ENCODE assay signal across 9 mouse cellular contexts in genomic region chr8:122834971-122835370, GRCm38 (mm10). TPM values are rescaled to one million over a fixed set of nuclear protein-coding genes. Genes with fewer than 3 reads are reported as not detected.
DNase-seq lines count a peak whose midpoint lies in the region; ATAC-seq lines count a peak whose summit lies in the region.
"Had no signal": no experiment of that assay in that cellular context is flagged by ENCODE, and none has a peak within 500 bp of the region (broad histone marks: within the 10 kb centered on the region; RNA-seq: fewer than 3 reads in every experiment).

No protein-coding gene starts in this region.

- no peaks in the 10 kb centered on the region for H3K27me3 ChIP-seq in forebrain, embryonic 15.5 days
- no peaks in the 10 kb centered on the region for H3K27me3 ChIP-seq in hindbrain, embryonic 11.5 days (ENCODE audit: control insufficient read depth, insufficient read depth, low read length)

- DNase-seq in Muller cell, postnatal 12 days (ENCODE audit: inconsistent ontology term): peak; percentile 59
- DNase-seq in hindbrain, embryonic 11.5 days (ENCODE audit: low spot score): peak; percentile 87
- peak; percentile 51 to 81 for DNase-seq in layer of hippocampus, postnatal 25 days (ENCODE audit: extremely low spot score in 1 of 2, low spot score in 1 of 2)
- peak; percentile 74 for DNase-seq in lung, postnatal 25 days (ENCODE audit: low spot score)
- DNase-seq in right cerebral cortex, postnatal 4 days: peak; percentile 74
- peak; percentile 47 for DNase-seq in yolk sac, embryonic 10.5 days (ENCODE audit: low spot score)

- no peaks in the 10 kb centered on the region for H3K9me3 ChIP-seq in forebrain, embryonic 15.5 days
- H3K9me3 ChIP-seq in hindbrain, embryonic 11.5 days (ENCODE audit: control insufficient read depth, low read length): no peaks in the 10 kb centered on the region
- H3K9me3 ChIP-seq: neural tube, embryonic 13.5 days had no signal

- H3K4me1 ChIP-seq in forebrain, embryonic 15.5 days: peaks cover 3% of the 10 kb centered on the region; the same call in 1 of the 2 replicates
- H3K4me1 ChIP-seq in hindbrain, embryonic 11.5 days (replicated peaks; ENCODE audit: control insufficient read depth, insufficient read depth, low read length): no peaks in the 10 kb centered on the region
- H3K4me1 ChIP-seq: neural tube, embryonic 13.5 days had no signal

- H3K9ac ChIP-seq in forebrain, embryonic 15.5 days (replicated peaks): no peak overlapping the region
- no peak overlapping the region for H3K9ac ChIP-seq in hindbrain, embryonic 11.5 days (ENCODE audit: low read depth, low read length)
- H3K9ac ChIP-seq: neural tube, embryonic 13.5 days had no signal

- 33% methylated on average over 8 of the region's 8 CpGs for WGBS in forebrain, embryonic 15.5 days
- 29% methylated on average over 8 of the region's 8 CpGs for WGBS in hindbrain, embryonic 11.5 days

- H3K4me2 ChIP-seq in forebrain, embryonic 15.5 days (replicated peaks): no peak overlapping the region
- H3K4me2 ChIP-seq in hindbrain, embryonic 11.5 days (replicated peaks; ENCODE audit: low read depth, low read length): no peak overlapping the region
- H3K4me2 ChIP-seq: neural tube, embryonic 13.5 days had no signal

- H3K4me3 ChIP-seq in forebrain, embryonic 15.5 days: no peak overlapping the region
- no peak overlapping the region for H3K4me3 ChIP-seq in hindbrain, embryonic 11.5 days (ENCODE audit: low read depth, low read length)
- H3K4me3 ChIP-seq: neural tube, embryonic 13.5 days had no signal

- no peak overlapping the region for H3K27ac ChIP-seq in forebrain, embryonic 15.5 days (replicated peaks)
- H3K27ac ChIP-seq in hindbrain, embryonic 11.5 days (ENCODE audit: low read depth, low read length): no peak overlapping the region
- H3K27ac ChIP-seq: neural tube, embryonic 13.5 days had no signal

- H3K36me3 ChIP-seq in forebrain, embryonic 15.5 days: no peaks in the 10 kb centered on the region
- no peaks in the 10 kb centered on the region for H3K36me3 ChIP-seq in hindbrain, embryonic 11.5 days (ENCODE audit: control insufficient read depth, insufficient read depth, low read length)
- H3K36me3 ChIP-seq: neural tube, embryonic 13.5 days had no signal

- ATAC-seq in cerebellum, adult (ENCODE audit: insufficient number of reproducible peaks, low FRiP score, low TSS enrichment): peak; percentile 69; the same call in 1 of the 2 replicates
- peak; percentile 27; the same call in 1 of the 2 replicates for ATAC-seq in forebrain, embryonic 15.5 days (replicated peaks)
- ATAC-seq in hindbrain, embryonic 11.5 days (ENCODE audit: low FRiP score): peak; percentile 49; the same call in 1 of the 2 replicates

RNA-seq across cellular contexts. Expression of gene Cdh15, which starts 12.8 kb away (rescaled TPM):
- polyA plus RNA-seq in forebrain, embryonic 15.5 days (2015; fragmentation: Nextera tagmentation; extraction: Ambion mirVana): 1.2 TPM in 2 replicates
- polyA plus RNA-seq in hindbrain, embryonic 11.5 days (2014; fragmentation: Nextera tagmentation; extraction: Ambion mirVana): 0.86 and 1.7 TPM in 2 replicates
- total RNA-seq in layer of hippocampus, postnatal 25 days (2021): 1 to 10 TPM in 1 of 2 experiments, under 1 TPM in 1; 0.70 to 1.2 TPM

RNA-seq across cellular contexts. Expression of gene Acsf3, which starts 59.7 kb away (rescaled TPM):
- polyA plus RNA-seq in forebrain, embryonic 15.5 days (2015; fragmentation: Nextera tagmentation; extraction: Ambion mirVana): 14.6 and 16.4 TPM in 2 replicates
- 11.5 and 15.4 TPM in 2 replicates for polyA plus RNA-seq in hindbrain, embryonic 11.5 days (2014; fragmentation: Nextera tagmentation; extraction: Ambion mirVana)
- 10 to 100 TPM; 14.8 to 22.0 TPM for total RNA-seq in layer of hippocampus, postnatal 25 days (2021)
